Mouse (Mus musculus): ENCODE measurements at regions not wholly inside any gene's neighbourhood (a gene's known extent, or its start where the extent isn't known, plus 50 kb on each side); places are given as distances from the start of the nearest gene placed in this dataset.
A peak's percentile ranks its signal among the peaks of the same experiment; 100 is the strongest.

DNA sequence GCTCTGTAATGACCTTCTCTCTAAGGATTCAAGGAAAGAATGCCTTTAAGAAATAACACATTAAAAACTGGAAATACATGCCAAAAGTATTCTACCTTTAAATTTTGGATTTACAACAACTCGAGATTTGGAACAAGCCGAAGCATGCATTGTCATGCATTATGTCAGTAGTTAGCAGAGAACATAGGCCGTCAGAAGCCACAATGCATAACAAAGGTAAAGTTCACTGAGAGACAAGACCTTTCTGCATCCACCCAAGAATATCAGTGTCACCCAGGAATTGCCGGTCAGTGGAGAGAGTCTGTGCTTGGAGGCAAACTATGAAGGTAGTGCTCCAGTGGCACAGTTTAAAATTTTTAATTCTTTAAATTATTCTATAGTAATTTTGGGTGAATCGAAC lies 63.3 kb upstream of the Lrig3 start:
- Histone ChIP-seq H3K27ac (ENCODE audit: low read depth, low read length) (no peak overlapping the region), H3K4me3 (ENCODE audit: low read depth, low read length) (no peak overlapping the region), H3K4me2 (no peak overlapping the region), H3K36me3 (ENCODE audit: control insufficient read depth, insufficient read depth, low read length) (no peaks in the 10 kb centered on the region), H3K9ac (ENCODE audit: low read length) (no peak overlapping the region), H3K9me3 (ENCODE audit: control insufficient read depth, low read length) (no peaks in the 10 kb centered on the region), H3K4me1 (ENCODE audit: control insufficient read depth, insufficient read depth, low read length) (no peaks in the 10 kb centered on the region), H3K27me3 (ENCODE audit: control insufficient read depth, insufficient read depth, low read length) (no peaks in the 10 kb centered on the region)
- DNase-seq (ENCODE audit: low spot score, missing footprints): no peak
- WGBS: 83% methylated on average over 5 of the region's 5 CpGs
- no peak for ATAC-seq (ENCODE audit: low FRiP score)

DNA sequence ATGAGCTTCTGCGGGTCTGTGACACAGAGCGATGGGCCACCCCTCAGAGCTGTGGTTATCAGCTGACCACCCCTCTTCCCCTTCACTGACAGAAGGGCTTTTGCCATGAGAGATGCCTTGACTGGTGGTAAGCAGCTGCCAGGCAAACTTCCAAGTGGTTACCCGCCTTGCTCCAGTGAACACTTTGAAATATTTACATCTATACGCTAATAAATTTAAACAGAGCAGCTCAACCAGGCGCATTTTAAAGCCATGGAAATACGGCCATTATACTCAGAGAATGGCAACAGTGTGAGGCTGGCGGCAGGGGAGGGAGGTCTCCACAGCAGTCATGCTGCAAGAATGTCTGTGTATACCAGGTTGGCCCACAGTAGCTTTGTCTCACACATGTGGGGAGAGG lies 53.8 kb upstream of the Lrig3 start:
- 78% methylated on average over 7 of the region's 7 CpGs for WGBS
- H3K4me1 ChIP-seq (ENCODE audit: control insufficient read depth, insufficient read depth, low read length): peaks cover 3% of the 10 kb centered on the region; the same call in 1 of the 2 replicates
- DNase-seq (ENCODE audit: low spot score, missing footprints) (peak; percentile 74), ATAC-seq (ENCODE audit: low FRiP score) (peak; percentile 57; the same call in 1 of the 2 replicates)
- no peaks in the 10 kb centered on the region for H3K36me3 ChIP-seq (ENCODE audit: control insufficient read depth, insufficient read depth, low read length)
- no peak overlapping the region for H3K27ac ChIP-seq (ENCODE audit: low read depth, low read length)
- no peaks in the 10 kb centered on the region for H3K27me3 ChIP-seq (ENCODE audit: control insufficient read depth, insufficient read depth, low read length)
- no peak overlapping the region for H3K9ac ChIP-seq (ENCODE audit: low read length)
- H3K9me3 ChIP-seq (ENCODE audit: control insufficient read depth, low read length): no peaks in the 10 kb centered on the region
- H3K4me2 ChIP-seq: no peak overlapping the region
- H3K4me3 ChIP-seq (ENCODE audit: low read depth, low read length): no peak overlapping the region

All from midbrain, embryonic 11.5 days (tissue).